Mouse (Mus musculus) myocyte (in vitro differentiated cells): ENCODE measurements around the gene Fam104a. TPM values are rescaled to one million over a fixed set of nuclear protein-coding genes. Genes with fewer than 3 reads are reported as not detected.

Experiments
- H3K27me3 ChIP-seq: one replicate; pipeline ENCODE4 v1.6.1; 2011; ENCODE audit not compliant: control insufficient read depth, insufficient read depth, insufficient read length
- H3K36me3 ChIP-seq: one replicate; pipeline ENCODE4 v1.6.1; 2011; ENCODE audit not compliant: control insufficient read depth, insufficient read depth
- H3K4me2 ChIP-seq: one replicate; pipeline ENCODE4 v1.6.1; 2011; ENCODE audit warnings: low read depth, control low read depth
- H3K4me3 ChIP-seq: one replicate; pipeline ENCODE4 v1.5.1; 2011; ENCODE audit warnings: mild to moderate bottlenecking, control low read depth, moderate library complexity
- H3K79me2 ChIP-seq: one replicate; pipeline ENCODE4 v1.6.1; 2011; ENCODE audit not compliant: control insufficient read depth, insufficient read depth
- H3ac ChIP-seq: one replicate; pipeline ENCODE4 v1.6.1; 2011; ENCODE audit not compliant: control insufficient read depth, insufficient read length
- CEBPB ChIP-seq: IDR thresholded peaks from 2 replicates; pipeline ENCODE4 v1.6.1; 2011; ENCODE audit warnings: mild to moderate bottlenecking, moderate library complexity; ENCODE audit not compliant: poor library complexity, insufficient read depth, severe bottlenecking
- E2F4 ChIP-seq: IDR thresholded peaks from one replicate; pipeline ENCODE4 v1.6.1; 2011; ENCODE audit warnings: mild to moderate bottlenecking, control low read depth, moderate library complexity; ENCODE audit not compliant: insufficient read depth
- MAX ChIP-seq: IDR thresholded peaks from one replicate; pipeline ENCODE4 v1.6.1; 2011; ENCODE audit warnings: low read depth, mild to moderate bottlenecking, control low read depth
- MYOD1 ChIP-seq, 3 experiments: IDR thresholded peaks; one replicate each; pipeline ENCODE4 v1.6.1; 2011; ENCODE audit warnings: control low read depth in 2 of 3, low read depth in 2 of 3, mild to moderate bottlenecking in 2 of 3, moderate library complexity in 1 of 3; ENCODE audit not compliant: insufficient read length in 2 of 3, control insufficient read depth in 1 of 3
- MYOG ChIP-seq, 3 experiments: IDR thresholded peaks; one replicate each; pipeline ENCODE4 v1.6.1; 2011; ENCODE audit warnings: control low read depth in 2 of 3, low read depth in 2 of 3, mild to moderate bottlenecking in 2 of 3; ENCODE audit not compliant: insufficient read length in 2 of 3, control insufficient read depth in 1 of 3, insufficient read depth in 1 of 3
- POLR2A ChIP-seq: IDR thresholded peaks from one replicate; pipeline ENCODE4 v1.6.1; 2011; ENCODE audit warnings: low read depth, mild to moderate bottlenecking, control low read depth, moderate library complexity; ENCODE audit not compliant: insufficient read length
- POLR2AphosphoS2 ChIP-seq: IDR thresholded peaks from one replicate; pipeline ENCODE4 v1.6.1; 2011; ENCODE audit warnings: low read depth, control low read depth; ENCODE audit not compliant: insufficient read length
- REST ChIP-seq: IDR thresholded peaks from one replicate; pipeline ENCODE4 v1.6.1; 2011; ENCODE audit warnings: mild to moderate bottlenecking, control low read depth, moderate library complexity; ENCODE audit not compliant: insufficient read depth, insufficient read length
- SRF ChIP-seq: IDR thresholded peaks from one replicate; pipeline ENCODE4 v1.6.1; 2011; ENCODE audit warnings: low read depth; ENCODE audit not compliant: control insufficient read depth, insufficient read length
- TCF12 ChIP-seq: IDR thresholded peaks from one replicate; pipeline ENCODE4 v1.6.1; 2011; ENCODE audit warnings: mild to moderate bottlenecking, control low read depth; ENCODE audit not compliant: poor library complexity, insufficient read depth, severe bottlenecking
- TCF3 ChIP-seq: IDR thresholded peaks from one replicate; pipeline ENCODE4 v1.6.1; 2011; ENCODE audit warnings: low read depth, control low read depth; ENCODE audit not compliant: insufficient read length
- USF1 ChIP-seq: IDR thresholded peaks from one replicate; pipeline ENCODE4 v1.6.1; 2011; ENCODE audit warnings: low read depth, mild to moderate bottlenecking, control low read depth, moderate library complexity
- polyA plus RNA-seq: library from polyadenylated mRNA; unstranded; fragments of >200 nt; fragmentation: generic; extraction: Trizol; gene quantifications from one replicate; pipeline ENCODE4 v1.2.1, GENCODE M21; 2012; ENCODE audit warnings: missing spikeins

Fam104a gene
- polyA plus RNA-seq, 1 experiment, result 45.8 TPM

DNA sequence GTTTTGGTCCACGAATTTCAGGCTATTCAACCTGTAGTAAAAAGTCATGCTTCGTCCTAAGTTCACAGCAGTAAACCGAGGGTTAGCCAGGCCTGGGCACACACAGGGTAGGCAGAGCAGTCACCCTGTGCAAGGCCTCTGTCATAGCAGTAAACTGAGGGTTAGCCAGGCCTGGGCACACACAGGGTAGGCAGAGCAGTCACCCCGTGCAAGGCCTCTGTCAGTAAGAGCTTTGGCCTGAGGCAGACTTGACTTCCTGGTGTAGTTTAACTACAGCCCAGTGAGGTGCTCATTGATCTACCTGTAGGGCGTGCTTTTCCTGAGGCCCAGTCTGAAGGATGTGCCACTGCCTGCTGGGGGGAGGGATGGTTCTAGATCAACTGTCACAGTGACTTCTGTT, 7.4 kb upstream of the Fam104a start:
- Histone ChIP-seq H3K27me3 (no peaks in the 10 kb centered on the region), H3K36me3 (peaks cover 9% of the 10 kb centered on the region), H3K4me3 (no peak overlapping the region), H3K79me2 (peaks cover 3% of the 10 kb centered on the region), H3K4me2 (no peak overlapping the region), H3ac (no peak overlapping the region)
- TF ChIP-seq TCF12 (no peak), USF1 (no peak), MYOD1 (IDR thresholded peaks at IDR 0.05; ENCODE audit: control insufficient read depth in 1 of 3, insufficient read length in 2 of 3, low read depth in 2 of 3) (no peak), POLR2AphosphoS2 (no peak), CEBPB (no peak), MYOG (IDR thresholded peaks at IDR 0.05; ENCODE audit: control insufficient read depth in 1 of 3, insufficient read depth in 1 of 3, insufficient read length in 2 of 3, low read depth in 2 of 3) (no peak), TCF3 (no peak), MAX (no peak), SRF (no peak), E2F4 (no peak), REST (no peak), POLR2A (no peak)

DNA sequence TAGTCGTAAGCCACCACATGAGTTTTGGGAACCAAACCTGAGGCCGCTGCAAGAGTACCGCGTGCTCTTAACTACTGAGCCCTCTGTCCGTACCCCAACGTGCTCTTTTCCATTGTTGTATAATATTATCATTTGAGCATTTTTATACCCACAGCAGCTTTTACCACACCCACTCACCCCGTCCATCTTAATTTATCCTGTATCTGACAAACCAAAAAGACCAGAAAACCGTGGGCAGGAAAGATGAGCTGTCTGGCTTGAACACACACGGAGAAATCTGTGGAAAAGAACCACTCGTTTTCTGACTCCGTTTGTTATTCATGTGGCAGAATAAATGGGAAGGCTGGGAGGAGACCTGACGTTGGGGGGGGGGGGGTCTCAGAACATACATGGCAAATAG, 6.6 kb upstream of the Fam104a start:
- no peak overlapping the region for H3ac ChIP-seq
- TF ChIP-seq REST (no peak), USF1 (no peak)
- H3K4me3 ChIP-seq, result no peak overlapping the region
- H3K4me2 ChIP-seq, result no peak overlapping the region
- H3K27me3 ChIP-seq, result no peaks in the 10 kb centered on the region
- peaks cover 9% of the 10 kb centered on the region for H3K36me3 ChIP-seq
- H3K79me2 ChIP-seq, result peaks cover 12% of the 10 kb centered on the region

- no peak overlapping the region for H3ac ChIP-seq
- H3K36me3 ChIP-seq, result peaks cover 9% of the 10 kb centered on the region
- H3K4me2 ChIP-seq, result no peak overlapping the region
- no peak overlapping the region for H3K4me3 ChIP-seq
- TF ChIP-seq MAX, result no peak
- peaks cover 37% of the 10 kb centered on the region for H3K79me2 ChIP-seq
- H3K27me3 ChIP-seq, result no peaks in the 10 kb centered on the region
Observed at GRCm38 (mm10) chr11:113687031-113687430, 3.1 kb upstream of the Fam104a start.

GRCm38 (mm10) chr11:113684707-113685426, 912 bp upstream of the Fam104a start:
- Histone ChIP-seq H3K79me2 (peaks cover 58% of the 10 kb centered on the region), H3K36me3 (peaks cover 9% of the 10 kb centered on the region), H3ac (peak overlapping the region; percentile 93), H3K27me3 (no peaks in the 10 kb centered on the region), H3K4me2 (peak overlapping the region; percentile 90), H3K4me3 (peak overlapping the region; percentile 83)
- no peak for TF ChIP-seq USF1
- TF ChIP-seq MYOD1 (IDR thresholded peaks at IDR 0.05; ENCODE audit: control insufficient read depth in 1 of 3, insufficient read length in 2 of 3, low read depth in 2 of 3), result peak in 1 of 3 experiments; percentile 6
- TF ChIP-seq MYOG (IDR thresholded peaks at IDR 0.05; ENCODE audit: control insufficient read depth in 1 of 3, insufficient read depth in 1 of 3, insufficient read length in 2 of 3, low read depth in 2 of 3), result peak in 1 of 3 experiments; percentile 18

DNA sequence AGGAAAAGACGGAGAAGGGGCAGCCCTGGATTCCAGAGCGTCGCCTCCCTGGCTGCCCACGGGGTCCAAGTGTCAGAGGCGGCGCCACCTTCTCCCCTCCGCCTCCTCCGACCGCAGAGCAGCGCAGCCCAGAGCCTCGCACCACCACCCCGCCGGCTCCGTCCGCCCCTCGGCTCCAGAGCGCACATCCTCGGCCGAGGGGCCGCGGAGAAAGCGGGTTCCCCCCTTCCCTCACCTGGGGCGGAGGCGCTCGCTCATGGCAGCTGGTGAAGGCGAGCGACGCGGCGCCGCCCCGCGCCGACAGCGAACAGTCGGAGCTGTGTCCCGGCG, 363 bp downstream of the Fam104a start:
- peak overlapping the region; percentile 83 for H3K4me3 ChIP-seq
- H3K27me3 ChIP-seq, result no peaks in the 10 kb centered on the region
- peak in 1 of 3 experiments; percentile 28 for TF ChIP-seq MYOG (IDR thresholded peaks at IDR 0.05; ENCODE audit: control insufficient read depth in 1 of 3, insufficient read depth in 1 of 3, insufficient read length in 2 of 3, low read depth in 2 of 3)
- peak in 1 of 3 experiments; percentile 0 for TF ChIP-seq MYOD1 (IDR thresholded peaks at IDR 0.05; ENCODE audit: control insufficient read depth in 1 of 3, insufficient read length in 2 of 3, low read depth in 2 of 3)
- no peak for TF ChIP-seq USF1
- H3ac ChIP-seq, result peak overlapping the region; percentile 93
- H3K79me2 ChIP-seq, result peaks cover 71% of the 10 kb centered on the region
- peaks cover 9% of the 10 kb centered on the region for H3K36me3 ChIP-seq
- H3K4me2 ChIP-seq, result no peak overlapping the region
